Mouse (Mus musculus) ES-E14 (cell line): ENCODE measurements around the gene Hist1h2bh. TPM values are rescaled to one million over a fixed set of nuclear protein-coding genes. Genes with fewer than 3 reads are reported as not detected.
A peak's percentile ranks its signal among the peaks of the same experiment; 100 is the strongest.

Source experiments
- DNase-seq: peaks from one replicate; pipeline ENCODE4 v3.0.0-alpha.2; 2013; ENCODE audit warnings: low read depth, low spot score
- H3K27ac ChIP-seq: 2 replicates; pipeline ENCODE4 v1.5.1; 2012; ENCODE audit warnings: low read depth, mild to moderate bottlenecking, low read length, moderate library complexity, mixed read lengths; ENCODE audit not compliant: poor library complexity, insufficient read depth, severe bottlenecking
- H3K36me3 ChIP-seq: 2 replicates; pipeline ENCODE4 v1.6.1; 2012; ENCODE audit warnings: mild to moderate bottlenecking, low read length, moderate library complexity, mixed read lengths; ENCODE audit not compliant: control insufficient read depth, poor library complexity, insufficient read depth, severe bottlenecking
- H3K4me1 ChIP-seq, 2 experiments: fragments of 150-350 bp in 1 of 2; sonication (generic) in 1 of 2; 2 replicates each; pipeline ENCODE4 v1.6.1; 2012; ENCODE audit warnings: low read length in 2 of 2, mild to moderate bottlenecking in 1 of 2, mixed read lengths in 1 of 2; ENCODE audit not compliant: control insufficient read depth in 2 of 2, insufficient read depth in 2 of 2, poor library complexity in 1 of 2
- H3K4me3 ChIP-seq, 2 experiments: fragments of 150-350 bp in 1 of 2; sonication (generic) in 1 of 2; 2 replicates each; pipeline ENCODE4 v1.5.1; 2012; ENCODE audit warnings: low read length in 2 of 2, low read depth in 1 of 2, mild to moderate bottlenecking in 1 of 2, mixed read lengths in 1 of 2; ENCODE audit not compliant: insufficient read depth in 1 of 2, poor library complexity in 1 of 2, severe bottlenecking in 1 of 2
- H3K9ac ChIP-seq: 2 replicates; pipeline ENCODE4 v1.6.1; 2012; ENCODE audit warnings: low read depth, mild to moderate bottlenecking, low read length, mixed read lengths; ENCODE audit not compliant: poor library complexity, insufficient read depth, severe bottlenecking
- H3K9me3 ChIP-seq: fragments of 150-350 bp; sonication (generic); 2 replicates; pipeline ENCODE4 v1.6.1; 2012; ENCODE audit warnings: low read depth, mild to moderate bottlenecking, low read length; ENCODE audit not compliant: control insufficient read depth, insufficient read depth
- CHD2 ChIP-seq: IDR thresholded peaks from 2 replicates; pipeline ENCODE4 v1.6.1; 2014; ENCODE audit warnings: mild to moderate bottlenecking, low read depth, low read length, inconsistent platforms
- HCFC1 ChIP-seq: IDR thresholded peaks from 2 replicates; pipeline ENCODE4 v1.6.1; 2012; ENCODE audit warnings: low read length, inconsistent platforms, borderline replicate concordance; ENCODE audit not compliant: insufficient read depth
- MAFK ChIP-seq: IDR thresholded peaks from 2 replicates; pipeline ENCODE4 v1.6.1; 2014; ENCODE audit warnings: mild to moderate bottlenecking, low read depth, low read length, inconsistent platforms; ENCODE audit not compliant: insufficient read depth
- ZC3H11A ChIP-seq: IDR thresholded peaks from 2 replicates; pipeline ENCODE4 v1.6.1; 2012; ENCODE audit warnings: low read depth, mild to moderate bottlenecking, inconsistent platforms, low read length, borderline replicate concordance
- ZNF384 ChIP-seq: IDR thresholded peaks from 2 replicates; pipeline ENCODE4 v1.6.1; 2012; ENCODE audit warnings: low read depth, low read length, inconsistent platforms
- in situ Hi-C, 2 experiments: fragments of 600-800 bp; cut with MboI; formaldehyde crosslinking; loops; one replicate each; pipeline ENCODE4 v1.15.1; 2025; ENCODE audit warnings: low sequenced_read_pairs in 2 of 2, inconsistent platforms in 1 of 2; ENCODE audit not compliant: unreplicated experiment in 2 of 2
- total RNA-seq: library from RNA; depleted of rRNA; stranded (reverse); fragments of 300-350 nt; gene quantifications from 2 replicates; pipeline ENCODE4 v1.2.3, GENCODE M21; 2012

The Hist1h2bh gene
- total RNA-seq, 1 experiment = 146 TPM

- in situ Hi-C loops = loop anchor here (5.0 to 25.0 kb wide), 3 partner anchors 87 to 207 kb away; no protein-coding TSS in a partner anchor
- H3K4me1 ChIP-seq = peaks cover 0 to 6% of the 10 kb centered on the region in 2 experiments; a peak in 1 of 4 replicates
- no peak overlapping the region for H3K9ac ChIP-seq
- H3K9me3 ChIP-seq = no peaks in the 10 kb centered on the region
- H3K4me3 ChIP-seq = peak overlapping the region; percentile 60 to 69
- DNase-seq = no peak
- no peak overlapping the region for H3K27ac ChIP-seq
- no peaks in the 10 kb centered on the region for H3K36me3 ChIP-seq
- no peak for TF ChIP-seq ZC3H11A
- peak; percentile 92 for TF ChIP-seq MAFK
Measured at GRCm38 (mm10) chr13:23519416-23519815, 23.8 kb downstream of the Hist1h2bh start.

- Histone ChIP-seq H3K36me3 (no peaks in the 10 kb centered on the region), H3K9me3 (no peaks in the 10 kb centered on the region), H3K4me1 (peaks cover 0 to 6% of the 10 kb centered on the region in 2 experiments; a peak in 2 of 4 replicates), H3K4me3 (peak overlapping the region; percentile 60 to 69), H3K9ac (no peak overlapping the region), H3K27ac (no peak overlapping the region)
- DNase-seq = peak; percentile 77
- in situ Hi-C loops = loop anchor here (5.0 to 25.0 kb wide), 3 partner anchors 87 to 207 kb away; no protein-coding TSS in a partner anchor
- peak; percentile 88 for TF ChIP-seq MAFK
- TF ChIP-seq ZNF384 = no peak
Measured at GRCm38 (mm10) chr13:23518885-23519284, 24.3 kb downstream of the Hist1h2bh start.

GRCm38 (mm10) chr13:23518295-23518603 lies 24.9 kb downstream of the Hist1h2bh start:
- Histone ChIP-seq H3K9ac (no peak overlapping the region; the same call in 1 of the 2 replicates), H3K27ac (no peak overlapping the region)

GRCm38 (mm10) chr13:23517603-23518294 lies 25.4 kb downstream of the Hist1h2bh start:
- no peak overlapping the region; the same call in 1 of the 2 replicates for H3K27ac ChIP-seq
- H3K4me1 ChIP-seq = peaks cover 3 to 8% of the 10 kb centered on the region in 2 experiments; a peak in 2 of 4 replicates
- H3K4me3 ChIP-seq = peak overlapping the region; percentile 60 to 80
- H3K36me3 ChIP-seq = no peaks in the 10 kb centered on the region
- DNase-seq = peak; percentile 84
- no peaks in the 10 kb centered on the region for H3K9me3 ChIP-seq
- peak overlapping the region; percentile 16; the same call in 1 of the 2 replicates for H3K9ac ChIP-seq
- in situ Hi-C loops = loop anchor here (5.0 to 25.0 kb wide), 3 partner anchors 85 to 205 kb away; no protein-coding TSS in a partner anchor
- TF ChIP-seq MAFK (peak; percentile 84), ZC3H11A (peak; percentile 16; the same call in 1 of the 2 replicates), CHD2 (no peak)

More at GRCm38 (mm10) chr13:23518295-23518603, 24.9 kb downstream of the Hist1h2bh start:
- peaks cover 0 to 8% of the 10 kb centered on the region in 2 experiments; a peak in 2 of 4 replicates for H3K4me1 ChIP-seq
- in situ Hi-C loops = loop anchor here (5.0 to 25.0 kb wide), 3 partner anchors 86 to 206 kb away; no protein-coding TSS in a partner anchor
- no peaks in the 10 kb centered on the region for H3K9me3 ChIP-seq
- H3K36me3 ChIP-seq = no peaks in the 10 kb centered on the region
- peak overlapping the region; percentile 60 to 72 for H3K4me3 ChIP-seq
- no peak for DNase-seq
- no peak for TF ChIP-seq ZNF384
- no peak for TF ChIP-seq MAFK
- TF ChIP-seq CHD2 = no peak
- TF ChIP-seq ZC3H11A = no peak
- TF ChIP-seq HCFC1 = no peak
